Mouse (Mus musculus) hindbrain, postnatal 0 days (tissue): ENCODE measurements at regions not wholly inside any gene's neighbourhood (a gene's known extent, or its start where the extent isn't known, plus 50 kb on each side); places are given as distances from the start of the nearest gene placed in this dataset.

ENCODE experiments used
- ATAC-seq: fragments of 200-750 bp; cut with Nextera tagmentation; 2 replicates; pipeline ENCODE4 v1.8.0; 2017; ENCODE audit warnings: mild to moderate bottlenecking, moderate TSS enrichment, moderate library complexity
- DNase-seq: peaks from one replicate; pipeline ENCODE4 v3.0.0-alpha.2; 2015; ENCODE audit warnings: low spot score
- H3K27ac ChIP-seq: fragments of 300-500 bp; sonication (generic); 2 replicates; pipeline ENCODE4 v1.5.1; 2014; ENCODE audit warnings: mild to moderate bottlenecking
- H3K27me3 ChIP-seq: fragments of 300-500 bp; sonication (generic); 2 replicates; pipeline ENCODE4 v1.6.1; 2014; ENCODE audit warnings: low read length, mixed read lengths; ENCODE audit not compliant: insufficient read depth
- H3K36me3 ChIP-seq: fragments of 300-500 bp; sonication (generic); 2 replicates; pipeline ENCODE4 v1.6.1; 2014; ENCODE audit warnings: low read length, mixed read lengths; ENCODE audit not compliant: insufficient read depth
- H3K4me1 ChIP-seq: fragments of 300-500 bp; sonication (generic); 2 replicates; pipeline ENCODE4 v1.6.1; 2014; ENCODE audit warnings: antibody characterized with exemption, low read length, mixed read lengths; ENCODE audit not compliant: insufficient read depth
- H3K4me2 ChIP-seq: fragments of 300-500 bp; sonication (generic); 2 replicates; pipeline ENCODE4 v1.6.1; 2014; ENCODE audit warnings: low read depth, mild to moderate bottlenecking, low read length, moderate library complexity, mixed read lengths
- H3K4me3 ChIP-seq: fragments of 300-500 bp; sonication (generic); 2 replicates; pipeline ENCODE4 v1.5.1; 2014; ENCODE audit warnings: low read length
- H3K9ac ChIP-seq: fragments of 300-500 bp; sonication (generic); replicated peaks from 2 replicates; pipeline ENCODE4 v1.6.1; 2014; ENCODE audit warnings: mild to moderate bottlenecking, low read length, moderate library complexity, mixed read lengths
- H3K9me3 ChIP-seq: fragments of 300-500 bp; sonication (generic); 2 replicates; pipeline ENCODE4 v1.6.1; 2016; ENCODE audit warnings: low read length, mixed read lengths
- CTCF ChIP-seq: IDR thresholded peaks from 2 replicates; pipeline ENCODE4 v1.5.1; 2016; ENCODE audit warnings: antibody characterized with exemption, control low read depth, low read depth
- WGBS: fragments of 180-500 bp; shearing (Covaris S2); extraction: QIAGEN DNeasy Blood & Tissue Kit; methylation state at CpG from one replicate; pipeline ENCODE4 v1.1.7; 2014; 5-methylcytosine and 5-hydroxymethylcytosine counted together

DNA sequence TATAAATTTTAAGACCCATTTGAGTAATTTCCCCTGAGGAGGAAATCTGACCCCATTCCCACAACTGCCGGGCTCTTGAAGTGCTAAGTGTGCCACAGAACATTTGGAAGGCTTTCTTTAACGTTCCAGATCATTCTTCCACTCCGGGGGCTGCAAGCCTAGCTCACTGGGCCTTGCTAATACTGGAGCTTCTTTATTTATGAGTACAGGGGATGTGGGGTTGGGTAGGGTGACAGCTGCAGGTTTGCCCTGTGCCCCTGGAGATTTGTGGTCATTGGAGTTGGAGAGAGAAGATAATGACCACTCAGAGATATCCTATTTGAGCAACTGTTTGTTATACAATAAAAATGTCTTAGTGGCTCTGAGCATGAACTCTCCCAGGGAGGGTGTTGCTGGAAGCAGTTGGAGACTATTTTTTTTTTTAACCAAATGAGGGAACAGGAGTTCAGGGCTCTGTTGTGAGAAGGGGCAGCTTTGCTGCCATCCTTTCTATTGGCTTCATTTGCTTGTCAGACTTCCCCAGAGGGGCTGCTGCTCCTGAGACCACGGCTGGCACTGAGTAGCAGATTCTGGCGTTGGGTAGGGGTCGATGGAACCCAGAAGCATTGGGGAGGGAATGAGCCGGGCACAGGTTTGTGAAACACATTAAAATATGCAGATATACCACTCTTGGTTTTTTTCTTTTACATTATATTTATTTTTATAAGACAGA lies 249.0 kb downstream of the Ttll7 start:
- no peak overlapping the region for H3K27ac ChIP-seq
- no peak for DNase-seq

GRCm38 (mm10) chr3:147101765-147102113 lies 249.6 kb downstream of the Ttll7 start:
- Histone ChIP-seq H3K27ac (no peak overlapping the region), H3K27me3 (no peaks in the 10 kb centered on the region), H3K4me3 (no peak overlapping the region), H3K9ac (no peak overlapping the region), H3K36me3 (no peaks in the 10 kb centered on the region), H3K9me3 (no peaks in the 10 kb centered on the region), H3K4me2 (no peak overlapping the region), H3K4me1 (peaks cover 3% of the 10 kb centered on the region; the same call in 1 of the 2 replicates)
- no peak for TF ChIP-seq CTCF
- no peak for ATAC-seq
- WGBS = 28% methylated on average over 3 of the region's 3 CpGs
- no peak for DNase-seq

More for the DNA sequence above, 249.0 kb downstream of the Ttll7 start:
- no peaks in the 10 kb centered on the region for H3K36me3 ChIP-seq
- no peak overlapping the region for H3K4me2 ChIP-seq
- H3K27me3 ChIP-seq = no peaks in the 10 kb centered on the region
- no peak overlapping the region for H3K9ac ChIP-seq
- no peaks in the 10 kb centered on the region for H3K9me3 ChIP-seq
- no peak for ATAC-seq
- TF ChIP-seq CTCF = no peak
- WGBS = 35% methylated on average over 7 of the region's 7 CpGs
- peaks cover 3% of the 10 kb centered on the region; the same call in 1 of the 2 replicates for H3K4me1 ChIP-seq
- no peak overlapping the region for H3K4me3 ChIP-seq

DNA sequence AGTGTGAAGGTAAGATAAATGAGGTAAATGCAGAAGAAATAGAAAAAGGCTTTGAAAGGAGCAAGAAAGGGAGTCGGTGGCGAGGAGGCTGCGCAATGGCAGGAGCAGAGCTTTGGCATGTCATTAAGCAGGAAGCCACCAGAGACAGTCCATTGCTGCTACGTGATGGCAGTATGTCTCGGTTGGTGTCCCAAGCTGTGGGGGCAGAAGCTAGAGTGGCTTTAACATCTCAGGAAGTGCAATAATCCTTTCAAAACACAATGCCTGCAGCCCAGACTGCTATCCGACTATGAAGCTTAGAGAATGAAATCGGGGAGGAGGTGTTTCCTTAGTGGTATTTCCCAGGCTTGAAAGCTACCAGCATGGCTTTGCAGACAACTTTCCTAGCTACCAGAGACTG lies 251.3 kb downstream of the Ttll7 start:
- 0 out of 2 replicates have a peak, but pooled peaks have one; percentile 8 for TF ChIP-seq CTCF
- Histone ChIP-seq H3K9me3 (no peaks in the 10 kb centered on the region), H3K27me3 (no peaks in the 10 kb centered on the region), H3K9ac (no peak overlapping the region), H3K36me3 (no peaks in the 10 kb centered on the region), H3K4me3 (no peak overlapping the region), H3K27ac (no peak overlapping the region), H3K4me2 (no peak overlapping the region), H3K4me1 (peaks cover 3% of the 10 kb centered on the region; the same call in 1 of the 2 replicates)
- ATAC-seq (0 out of 2 replicates have a peak, but pooled peaks have one; percentile 55), DNase-seq (peak; percentile 16)
- WGBS = 41% methylated on average over 7 of the region's 7 CpGs

- Histone ChIP-seq H3K36me3 (no peaks in the 10 kb centered on the region), H3K9me3 (no peaks in the 10 kb centered on the region), H3K4me1 (no peaks in the 10 kb centered on the region), H3K9ac (no peak overlapping the region), H3K4me3 (no peak overlapping the region), H3K4me2 (no peak overlapping the region), H3K27ac (no peak overlapping the region), H3K27me3 (no peaks in the 10 kb centered on the region)
- no peak for TF ChIP-seq CTCF
- WGBS = 94% methylated on average over 4 of the region's 4 CpGs
- DNase-seq (no peak), ATAC-seq (no peak)
These were observed 265.4 kb downstream of the Ttll7 start for GRCm38 (mm10) chr3:147117609-147118008.

DNA sequence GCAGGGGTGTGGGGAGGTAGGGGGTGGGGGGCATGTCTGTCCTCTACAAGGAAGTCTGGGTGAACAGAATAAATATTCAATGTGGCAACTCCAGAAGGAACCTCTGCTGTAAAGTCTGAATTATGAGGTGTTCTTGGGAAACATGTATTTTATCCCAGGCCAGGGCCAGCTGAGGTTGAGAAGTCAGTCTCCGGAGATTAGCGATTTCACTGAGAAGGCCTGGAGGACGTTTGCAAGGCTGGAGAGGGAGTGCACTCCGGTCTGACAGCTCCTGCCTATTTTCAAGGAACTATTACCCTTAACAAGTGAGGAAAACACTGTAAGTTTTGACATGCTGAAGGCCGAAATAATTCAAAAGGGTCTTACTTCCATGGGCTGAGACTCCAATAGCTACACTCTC lies 265.9 kb downstream of the Ttll7 start:
- TF ChIP-seq CTCF = no peak
- ATAC-seq = no peak
- no peaks in the 10 kb centered on the region for H3K4me1 ChIP-seq
- H3K4me3 ChIP-seq = no peak overlapping the region
- 83% methylated on average over 5 of the region's 5 CpGs for WGBS
- no peaks in the 10 kb centered on the region for H3K9me3 ChIP-seq
- H3K36me3 ChIP-seq = no peaks in the 10 kb centered on the region
- no peak overlapping the region for H3K27ac ChIP-seq
- no peak overlapping the region for H3K9ac ChIP-seq
- no peak overlapping the region for H3K4me2 ChIP-seq
- no peaks in the 10 kb centered on the region for H3K27me3 ChIP-seq
- DNase-seq = no peak

GRCm38 (mm10) chr3:147118622-147119021 lies 266.5 kb downstream of the Ttll7 start:
- H3K4me1 ChIP-seq = no peaks in the 10 kb centered on the region
- WGBS = 94% methylated on average over 6 of the region's 6 CpGs
- H3K27ac ChIP-seq = no peak overlapping the region
- no peaks in the 10 kb centered on the region for H3K36me3 ChIP-seq
- no peak for DNase-seq
- H3K4me3 ChIP-seq = no peak overlapping the region
- no peak for TF ChIP-seq CTCF
- ATAC-seq = no peak
- no peaks in the 10 kb centered on the region for H3K27me3 ChIP-seq
- H3K9me3 ChIP-seq = no peaks in the 10 kb centered on the region
- no peak overlapping the region for H3K4me2 ChIP-seq
- H3K9ac ChIP-seq = no peak overlapping the region

DNA sequence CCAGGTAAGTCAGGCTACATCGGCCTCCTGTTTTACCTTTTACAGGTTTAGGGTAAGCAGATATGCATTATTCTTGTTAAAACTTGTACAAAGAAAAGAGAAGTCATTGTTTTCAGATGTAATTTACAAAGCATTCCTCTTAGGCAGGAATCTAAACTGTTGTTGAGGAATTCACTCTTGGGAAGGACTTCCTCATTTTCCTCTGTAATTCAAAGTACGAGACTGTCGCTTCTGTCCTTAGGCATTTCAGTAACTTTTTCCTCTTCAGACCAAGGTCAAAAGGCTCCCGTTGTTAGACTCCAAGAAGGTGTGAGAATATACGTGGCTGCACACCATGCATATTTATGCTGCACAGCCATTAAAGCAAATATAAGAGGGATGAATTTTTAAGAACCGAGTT lies 269.7 kb downstream of the Ttll7 start:
- 80% methylated on average over 6 of the region's 6 CpGs for WGBS
- H3K4me2 ChIP-seq = no peak overlapping the region
- no peak overlapping the region for H3K27ac ChIP-seq
- H3K36me3 ChIP-seq = no peaks in the 10 kb centered on the region
- no peaks in the 10 kb centered on the region for H3K9me3 ChIP-seq
- no peak overlapping the region for H3K4me3 ChIP-seq
- no peak for TF ChIP-seq CTCF
- no peaks in the 10 kb centered on the region for H3K27me3 ChIP-seq
- ATAC-seq (no peak), DNase-seq (no peak)
- no peaks in the 10 kb centered on the region for H3K4me1 ChIP-seq
- no peak overlapping the region for H3K9ac ChIP-seq
